Mouse (Mus musculus): ENCODE measurements around the gene Fam19a3. TPM values are rescaled to one million over a fixed set of nuclear protein-coding genes. Genes with fewer than 3 reads are reported as not detected.

Gene Fam19a3
- total and polyA plus RNA-seq, 2 experiments from 2014 or later: 0.11 TPM; not detected in 1

DNA sequence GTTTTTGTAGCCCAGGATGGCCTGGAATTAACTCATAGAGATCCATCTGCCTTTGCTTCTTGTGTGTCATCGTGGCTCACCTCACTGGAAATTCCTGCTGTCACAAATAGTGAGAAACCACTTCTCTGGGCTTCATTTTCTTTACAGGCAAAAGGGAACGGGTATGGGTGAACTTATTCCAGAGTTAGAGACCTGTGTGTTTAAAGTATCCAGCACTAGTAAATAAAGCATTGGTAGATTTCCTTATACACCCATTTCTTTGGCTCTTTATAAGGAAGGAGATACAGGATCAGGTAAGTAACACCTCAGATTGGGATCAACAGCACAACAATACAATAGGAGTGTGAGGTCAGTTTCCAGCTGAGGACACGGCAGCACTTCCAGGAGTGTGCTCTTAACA lies 6.4 kb upstream of the Fam19a3 start, which contains the start of gene Rhoc:
TSS of gene Rhoc (plus strand) at position 301 of the 400 bp plus-strand sequence.
- DNase-seq (ENCODE audit: low spot score): no peak
- Histone ChIP-seq H3K9me3 (ENCODE audit: low read length) (no peaks in the 10 kb centered on the region), H3K36me3 (ENCODE audit: insufficient read depth, low read length) (no peaks in the 10 kb centered on the region), H3K4me1 (ENCODE audit: insufficient read depth, low read length) (no peaks in the 10 kb centered on the region; the same call in 1 of the 2 replicates), H3K4me3 (ENCODE audit: low read depth, low read length) (peak within 1 kb of the TSS; percentile 53), H3K27me3 (ENCODE audit: insufficient read depth, low read length) (peaks cover 34% of the 10 kb centered on the region; the same call in 1 of the 2 replicates), H3K9ac (replicated peaks; ENCODE audit: low read length, poor library complexity, severe bottlenecking) (peak within 1 kb of the TSS; percentile 55), H3K4me2 (ENCODE audit: low read depth, low read length, poor library complexity, severe bottlenecking) (peak within 1 kb of the TSS; percentile 97), H3K27ac (ENCODE audit: low read depth, low read length) (0 out of 2 replicates have a peak within 1 kb of the TSS, but pooled peaks have one; percentile 26)
- WGBS: 35% methylated on average over 3 of the region's 3 CpGs
- no peak for ATAC-seq (ENCODE audit: low FRiP score)
- TF ChIP-seq CTCF (IDR thresholded peaks at IDR 0.05): no peak

GRCm38 (mm10) chr3:104785284-104785683 lies 3.6 kb upstream of the Fam19a3 start:
- Histone ChIP-seq H3K4me2 (ENCODE audit: low read depth, low read length, poor library complexity, severe bottlenecking) (no peak overlapping the region), H3K27ac (ENCODE audit: low read depth, low read length) (no peak overlapping the region), H3K9me3 (ENCODE audit: low read length) (no peaks in the 10 kb centered on the region), H3K4me1 (ENCODE audit: insufficient read depth, low read length) (peaks cover 8% of the 10 kb centered on the region), H3K27me3 (ENCODE audit: insufficient read depth, low read length) (peaks cover 58% of the 10 kb centered on the region), H3K9ac (replicated peaks; ENCODE audit: low read length, poor library complexity, severe bottlenecking) (no peak overlapping the region), H3K36me3 (ENCODE audit: insufficient read depth, low read length) (no peaks in the 10 kb centered on the region), H3K4me3 (ENCODE audit: low read depth, low read length) (no peak overlapping the region)
- TF ChIP-seq CTCF (IDR thresholded peaks at IDR 0.05): no peak
- ATAC-seq (ENCODE audit: low FRiP score) (no peak), DNase-seq (ENCODE audit: low spot score) (no peak)
- WGBS: 95% methylated on average over 6 of the region's 6 CpGs

GRCm38 (mm10) chr3:104783971-104784500 lies 2.4 kb upstream of the Fam19a3 start:
- WGBS: 42% methylated on average over 14 of the region's 14 CpGs
- Histone ChIP-seq H3K9ac (replicated peaks; ENCODE audit: low read length, poor library complexity, severe bottlenecking) (no peak overlapping the region), H3K4me1 (ENCODE audit: insufficient read depth, low read length) (peaks cover 8% of the 10 kb centered on the region), H3K27ac (ENCODE audit: low read depth, low read length) (no peak overlapping the region), H3K9me3 (ENCODE audit: low read length) (no peaks in the 10 kb centered on the region), H3K36me3 (ENCODE audit: insufficient read depth, low read length) (no peaks in the 10 kb centered on the region), H3K4me2 (ENCODE audit: low read depth, low read length, poor library complexity, severe bottlenecking) (no peak overlapping the region), H3K4me3 (ENCODE audit: low read depth, low read length) (no peak overlapping the region), H3K27me3 (ENCODE audit: insufficient read depth, low read length) (peaks cover 56% of the 10 kb centered on the region)
- no peak for TF ChIP-seq CTCF (IDR thresholded peaks at IDR 0.05)
- DNase-seq (ENCODE audit: low spot score) (no peak), ATAC-seq (ENCODE audit: low FRiP score) (no peak)

- Histone ChIP-seq H3K4me3 (ENCODE audit: low read depth, low read length) (peak overlapping the region; percentile 43; the same call in 1 of the 2 replicates), H3K9ac (replicated peaks; ENCODE audit: low read length, poor library complexity, severe bottlenecking) (no peak overlapping the region), H3K4me2 (ENCODE audit: low read depth, low read length, poor library complexity, severe bottlenecking) (peak overlapping the region; percentile 88), H3K27me3 (ENCODE audit: insufficient read depth, low read length) (peaks cover 64% of the 10 kb centered on the region), H3K4me1 (ENCODE audit: insufficient read depth, low read length) (peaks cover 8% of the 10 kb centered on the region; the same call in 1 of the 2 replicates), H3K9me3 (ENCODE audit: low read length) (no peaks in the 10 kb centered on the region), H3K36me3 (ENCODE audit: insufficient read depth, low read length) (no peaks in the 10 kb centered on the region), H3K27ac (ENCODE audit: low read depth, low read length) (no peak overlapping the region)
- ATAC-seq (ENCODE audit: low FRiP score): no peak
- WGBS: 25% methylated on average over 12 of the region's 12 CpGs
- TF ChIP-seq CTCF (IDR thresholded peaks at IDR 0.05): no peak; the same call in 1 of the 2 replicates
- peak; percentile 23 for DNase-seq (ENCODE audit: low spot score)
These were observed 531 bp upstream of the Fam19a3 start for GRCm38 (mm10) chr3:104782061-104782681.

DNA sequence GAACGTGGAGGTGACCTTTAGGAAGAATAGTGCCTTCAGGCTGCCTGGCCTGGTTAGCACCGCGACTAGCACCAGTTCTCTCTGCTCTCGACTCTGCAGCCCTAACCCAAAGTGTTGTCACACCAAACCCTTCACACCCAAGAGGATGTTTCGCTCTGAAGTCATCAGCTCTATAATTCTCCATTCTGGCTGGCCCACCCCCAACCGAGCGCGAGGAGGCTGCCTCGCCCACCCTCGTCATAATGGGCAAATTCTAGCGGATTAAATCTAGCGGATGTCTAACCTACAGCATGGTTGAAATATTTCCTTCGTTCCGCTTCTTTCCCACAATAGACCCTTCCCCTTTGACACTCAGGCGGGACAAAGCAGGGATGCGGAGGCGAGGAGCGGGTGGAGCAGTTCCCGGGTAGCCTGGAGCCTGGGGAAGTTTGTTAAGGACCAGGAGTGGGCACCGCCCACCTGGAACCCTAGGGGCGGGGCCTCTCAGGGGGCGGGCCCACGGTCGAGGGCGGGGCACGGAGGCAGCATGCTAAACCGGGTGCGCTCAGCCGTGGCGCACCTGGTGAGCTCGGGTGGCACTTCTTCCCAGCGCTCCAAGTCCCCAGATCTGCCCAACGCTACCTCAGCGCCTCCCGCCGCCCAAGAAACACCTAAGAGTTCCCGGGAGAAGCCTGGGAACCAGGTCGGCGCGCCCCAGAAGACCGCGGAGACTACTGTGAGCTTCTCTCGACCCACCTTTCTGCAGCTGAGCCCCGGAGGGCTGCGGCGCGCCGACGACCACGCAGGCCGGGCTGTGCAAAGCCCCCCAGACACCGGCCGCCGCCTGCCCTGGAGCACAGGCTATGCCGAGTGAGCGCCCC lies 849 bp downstream of the Fam19a3 start, which contains the start of gene Ppm1j:
TSS of gene Ppm1j (plus strand) at position 496 of the 860 bp plus-strand sequence.
- Histone ChIP-seq H3K27me3 (ENCODE audit: insufficient read depth, low read length) (peaks cover 74% of the 10 kb centered on the region), H3K4me2 (ENCODE audit: low read depth, low read length, poor library complexity, severe bottlenecking) (peak within 1 kb of the TSS; percentile 88), H3K36me3 (ENCODE audit: insufficient read depth, low read length) (no peaks in the 10 kb centered on the region), H3K4me1 (ENCODE audit: insufficient read depth, low read length) (peaks cover 8% of the 10 kb centered on the region; the same call in 1 of the 2 replicates), H3K27ac (ENCODE audit: low read depth, low read length) (no peak within 1 kb of the TSS), H3K9ac (replicated peaks; ENCODE audit: low read length, poor library complexity, severe bottlenecking) (peak within 1 kb of the TSS; percentile 40; the same call in 1 of the 2 replicates), H3K9me3 (ENCODE audit: low read length) (no peaks in the 10 kb centered on the region), H3K4me3 (ENCODE audit: low read depth, low read length) (peak within 1 kb of the TSS; percentile 43)
- no peak for DNase-seq (ENCODE audit: low spot score)
- ATAC-seq (ENCODE audit: low FRiP score): no peak
- no peak for TF ChIP-seq CTCF (IDR thresholded peaks at IDR 0.05)
- WGBS: 1% methylated on average over 55 of the region's 56 CpGs

All from midbrain, postnatal 0 days (tissue).